Mouse (Mus musculus) skeletal muscle tissue, postnatal 0 days (tissue): ENCODE data around the gene Ifit1bl2. TPM values are rescaled to one million over a fixed set of nuclear protein-coding genes. Genes with fewer than 3 reads are reported as not detected.

Experiments used
- polyA plus RNA-seq: library from polyadenylated mRNA; unstranded; fragments of >200 nt; fragmentation: Nextera tagmentation; extraction: Ambion mirVana; gene quantifications from 2 replicates; pipeline ENCODE4 v1.2.1, GENCODE M21; 2015

Gene Ifit1bl2
- polyA plus RNA-seq: 0.12 and 0.16 TPM in 2 replicates

DNA sequence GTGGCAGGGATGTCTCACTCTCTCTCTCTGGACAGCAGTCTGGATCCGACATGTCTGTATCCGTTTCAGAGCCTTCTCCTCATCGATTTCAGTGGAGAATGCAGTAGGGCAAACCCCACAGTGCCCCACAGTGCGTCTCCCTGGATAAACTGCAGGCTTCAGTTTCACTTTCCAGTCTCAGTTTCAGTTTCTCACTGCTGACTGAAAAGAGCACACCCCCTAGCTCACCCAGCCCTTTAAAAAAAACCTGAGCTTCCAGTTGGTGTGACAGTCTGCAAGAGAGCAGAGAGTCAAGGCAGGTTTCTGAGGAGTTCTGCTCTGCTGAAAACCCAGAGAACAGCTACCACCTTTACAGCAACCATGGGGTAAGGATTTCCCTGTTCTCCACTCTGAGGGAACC lies at the start of gene Ifit1bl2, which contains the start of gene Ifit1:
TSS of gene Ifit1bl2 (minus strand) at position 121 of the 400 bp plus-strand sequence.
TSS of gene Ifit1 (plus strand) at position 249 of the 400 bp plus-strand sequence.

DNA sequence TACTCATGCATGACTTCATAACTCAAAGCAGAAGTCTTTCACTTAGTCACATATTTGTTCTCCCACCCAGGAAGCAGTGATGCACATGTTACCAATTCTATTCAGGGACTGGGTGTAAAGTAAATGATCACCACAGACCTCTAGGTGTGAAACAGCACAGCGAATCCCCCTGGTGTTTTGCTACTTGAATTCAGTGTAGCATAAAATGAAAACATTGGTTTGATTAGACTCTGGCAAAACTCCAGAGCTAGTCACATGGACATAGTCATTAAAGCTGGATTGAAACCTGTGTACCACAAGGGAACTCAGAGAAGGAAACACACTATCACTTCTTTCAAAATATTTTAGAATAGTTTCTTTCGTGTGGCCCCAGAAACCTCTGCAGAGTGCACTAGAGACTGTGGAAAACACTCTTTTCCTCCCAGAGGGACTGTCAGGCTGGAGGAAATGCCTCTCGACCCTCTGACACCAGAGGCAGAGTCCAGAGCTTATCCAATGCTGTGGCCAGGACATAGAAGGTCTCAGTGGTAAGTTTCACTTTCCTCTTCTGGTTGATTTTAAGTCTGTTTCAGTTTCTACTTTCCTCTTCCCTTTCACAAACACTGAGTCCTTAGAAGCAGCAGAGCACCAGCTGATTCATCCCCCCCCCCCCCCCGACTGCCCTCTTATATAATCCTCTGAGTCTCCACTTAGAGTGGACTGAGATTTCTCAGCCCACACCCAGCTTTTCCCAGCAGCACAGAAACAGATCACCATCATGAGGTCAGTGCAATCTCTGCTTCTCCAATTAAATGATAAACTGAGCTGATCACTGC lies 33.1 kb downstream of the Ifit1bl2 start, which contains the start of gene Ifit3b:
TSS of gene Ifit3b (plus strand) at position 734 of the 815 bp plus-strand sequence.

DNA sequence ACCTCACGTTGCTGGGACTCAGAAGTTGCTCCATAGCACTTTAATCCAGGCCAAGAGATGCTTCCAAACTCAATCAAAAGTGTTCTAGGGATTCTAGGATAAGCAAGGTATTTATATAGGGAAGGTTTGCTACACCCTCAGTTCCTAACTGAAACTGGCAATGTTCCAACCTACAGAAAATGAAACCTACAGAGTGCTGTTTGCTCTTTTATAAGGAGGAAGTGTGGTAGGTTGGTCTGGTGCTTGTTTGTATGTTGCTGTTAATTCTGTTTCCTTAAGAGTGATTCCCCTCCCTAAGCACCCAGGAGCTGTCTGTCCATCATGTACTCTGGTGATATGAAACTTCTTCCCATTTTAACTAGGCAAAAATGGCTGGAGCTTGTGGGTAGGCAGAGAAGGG lies 38.7 kb downstream of the Ifit1bl2 start, which contains the start of gene Ifit1bl1:
TSS of gene Ifit1bl1 (minus strand) at position 69 of the 400 bp plus-strand sequence.

DNA sequence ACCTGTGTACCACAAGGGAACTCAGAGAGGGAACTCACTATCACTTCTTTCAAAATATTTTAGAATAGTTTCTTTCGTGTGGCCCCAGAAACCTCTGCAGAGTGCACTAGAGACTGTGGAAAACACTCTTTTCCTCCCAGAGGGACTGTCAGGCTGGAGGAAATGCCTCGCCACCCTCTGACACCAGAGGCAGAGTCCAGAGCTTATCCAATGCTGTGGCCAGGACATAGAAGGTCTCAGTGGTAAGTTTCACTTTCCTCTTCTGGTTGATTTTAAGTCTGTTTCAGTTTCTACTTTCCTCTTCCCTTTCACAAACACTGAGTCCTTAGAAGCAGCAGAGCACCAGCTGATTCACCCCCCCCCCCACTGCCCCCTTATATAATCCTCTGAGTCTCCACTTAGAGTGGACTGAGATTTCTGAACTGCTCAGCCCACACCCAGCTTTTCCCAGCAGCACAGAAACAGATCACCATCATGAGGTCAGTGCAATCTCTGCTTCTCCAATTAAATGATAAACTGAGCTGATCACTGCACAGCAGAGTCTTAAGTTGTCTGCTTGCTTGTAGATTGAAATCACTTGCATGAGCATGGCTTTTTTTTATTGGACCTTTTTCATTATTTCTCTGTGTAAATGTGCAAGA lies 57.3 kb downstream of the Ifit1bl2 start, which contains the start of gene Ifit3:
TSS of gene Ifit3 (plus strand) at position 406 of the 641 bp plus-strand sequence.

Other genes starting within 250 kb of the Ifit1bl2 start
- gene Ch25h, start 165.6 kb downstream of the Ifit1bl2 start, polyA plus RNA-seq: 1.0 and 1.1 TPM in 2 replicates
- 14.9 and 19.3 TPM in 2 replicates for gene Lipa, start 113.3 kb downstream of the Ifit1bl2 start, polyA plus RNA-seq
- gene Ifit2, start 90.0 kb downstream of the Ifit1bl2 start, polyA plus RNA-seq: 6.0 and 6.3 TPM in 2 replicates
- gene Ifit3, start 57.2 kb downstream of the Ifit1bl2 start, polyA plus RNA-seq: 4.4 and 4.5 TPM in 2 replicates
- 0.77 and 0.79 TPM in 2 replicates for gene Ifit1bl1, start 38.8 kb downstream of the Ifit1bl2 start, polyA plus RNA-seq
- 0.92 and 1.2 TPM in 2 replicates for gene Ifit3b, start 32.8 kb downstream of the Ifit1bl2 start, polyA plus RNA-seq
- 1.8 and 2.1 TPM in 2 replicates for gene Ifit1, start 128 bp upstream of the Ifit1bl2 start, polyA plus RNA-seq
- 3.6 and 4.6 TPM in 2 replicates for gene Slc16a12, start 106.5 kb upstream of the Ifit1bl2 start, polyA plus RNA-seq
- 6.6 and 8.1 TPM in 2 replicates for gene Pank1, start 238.7 kb upstream of the Ifit1bl2 start, polyA plus RNA-seq